Mouse (Mus musculus): ENCODE results near the gene Smco2. TPM values are rescaled to one million over a fixed set of nuclear protein-coding genes. Genes with fewer than 3 reads are reported as not detected.
"Not testable (repeated sequence)": the region's sequence is repeated elsewhere in the genome, so short reads cannot be mapped to it uniquely, and the experiment has no call there.

Gene Smco2
- polyA plus RNA-seq, 1 experiment from 2014 or later = 0.39 TPM

DNA sequence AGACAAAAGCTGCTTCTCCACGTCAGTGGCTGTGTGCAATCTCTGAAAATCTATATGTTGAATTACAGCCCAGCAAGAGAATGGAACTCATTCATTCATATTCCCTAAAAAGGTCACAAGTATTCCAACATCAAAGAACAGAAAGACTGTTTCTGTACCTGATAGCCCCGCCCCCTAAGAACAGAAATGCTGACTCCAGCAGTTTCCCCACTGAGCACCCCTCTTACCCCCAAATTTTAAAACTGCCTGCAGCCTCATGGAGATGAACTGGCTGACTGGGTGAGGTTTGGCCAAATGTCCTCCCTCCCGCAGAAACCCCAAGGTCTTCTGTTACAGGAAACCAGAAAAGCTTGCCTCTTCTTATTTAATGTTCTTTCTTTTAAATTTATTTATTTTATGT, 2.5 kb upstream of the Smco2 start:
- 85% methylated on average over 3 of the region's 3 CpGs for WGBS

DNA sequence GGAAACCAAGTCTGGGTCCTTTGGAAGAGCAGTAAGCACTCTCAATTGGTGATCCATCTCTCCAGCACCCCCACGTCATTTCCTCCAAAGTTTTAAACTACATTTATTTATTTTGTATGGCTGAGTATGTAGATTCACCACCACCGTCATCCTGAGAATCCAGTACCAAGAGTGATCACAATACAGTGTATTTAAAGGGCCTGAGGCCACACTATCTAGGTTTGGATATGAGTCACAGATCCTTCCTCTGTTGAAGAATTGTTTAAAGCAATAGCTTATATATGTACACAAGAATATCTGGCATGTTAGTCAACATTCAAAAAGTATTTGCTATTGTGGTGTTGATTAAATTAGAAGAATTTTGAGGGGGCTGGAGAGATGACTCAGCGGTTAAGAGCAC, 1.6 kb upstream of the Smco2 start:
- Histone ChIP-seq H3K4me1 (ENCODE audit: control insufficient read depth, insufficient read depth, low read length) (peaks cover 24% of the 10 kb centered on the region), H3K36me3 (ENCODE audit: control insufficient read depth, insufficient read depth) (no peaks in the 10 kb centered on the region), H3K4me2 (ENCODE audit: low read depth, low read length) (no peak overlapping the region), H3K9me3 (replicated peaks; ENCODE audit: control insufficient read depth, low read length) (no peaks in the 10 kb centered on the region), H3K27ac (ENCODE audit: low read length) (no peak overlapping the region), H3K27me3 (ENCODE audit: control insufficient read depth, insufficient read depth, low read length) (no peaks in the 10 kb centered on the region), H3K4me3 (ENCODE audit: low read length) (no peak overlapping the region), H3K9ac (ENCODE audit: low read length) (no peak overlapping the region)
- 74% methylated on average over 3 of the region's 3 CpGs for WGBS
- ATAC-seq (replicated peaks; ENCODE audit: extremely low read depth, insufficient read depth, low FRiP score) = no peak

More for the DNA sequence above, 2.5 kb upstream of the Smco2 start:
- no peak overlapping the region for H3K4me2 ChIP-seq (ENCODE audit: low read depth, low read length)
- peaks cover 17% of the 10 kb centered on the region for H3K4me1 ChIP-seq (ENCODE audit: control insufficient read depth, insufficient read depth, low read length)
- no peaks in the 10 kb centered on the region for H3K27me3 ChIP-seq (ENCODE audit: control insufficient read depth, insufficient read depth, low read length)
- no peak overlapping the region for H3K9ac ChIP-seq (ENCODE audit: low read length)
- no peak overlapping the region for H3K4me3 ChIP-seq (ENCODE audit: low read length)
- no peak for ATAC-seq (replicated peaks; ENCODE audit: extremely low read depth, insufficient read depth, low FRiP score)
- H3K27ac ChIP-seq (ENCODE audit: low read length) = no peak overlapping the region
- H3K36me3 ChIP-seq (ENCODE audit: control insufficient read depth, insufficient read depth) = no peaks in the 10 kb centered on the region
- no peaks in the 10 kb centered on the region for H3K9me3 ChIP-seq (replicated peaks; ENCODE audit: control insufficient read depth, low read length)

GRCm38 (mm10) chr6:146851916-146852315, 2.0 kb downstream of the Smco2 start:
- Histone ChIP-seq H3K27ac (ENCODE audit: low read length) (no peak overlapping the region), H3K4me2 (ENCODE audit: low read depth, low read length) (no peak overlapping the region), H3K36me3 (ENCODE audit: control insufficient read depth, insufficient read depth) (no peaks in the 10 kb centered on the region), H3K4me3 (ENCODE audit: low read length) (no peak overlapping the region), H3K9me3 (replicated peaks; ENCODE audit: control insufficient read depth, low read length) (no peaks in the 10 kb centered on the region), H3K27me3 (ENCODE audit: control insufficient read depth, insufficient read depth, low read length) (no peaks in the 10 kb centered on the region), H3K4me1 (ENCODE audit: control insufficient read depth, insufficient read depth, low read length) (peaks cover 6% of the 10 kb centered on the region), H3K9ac (ENCODE audit: low read length) (no peak overlapping the region)
- WGBS = 72% methylated on average over 3 of the region's 3 CpGs
- no peak for ATAC-seq (replicated peaks; ENCODE audit: extremely low read depth, insufficient read depth, low FRiP score)

DNA sequence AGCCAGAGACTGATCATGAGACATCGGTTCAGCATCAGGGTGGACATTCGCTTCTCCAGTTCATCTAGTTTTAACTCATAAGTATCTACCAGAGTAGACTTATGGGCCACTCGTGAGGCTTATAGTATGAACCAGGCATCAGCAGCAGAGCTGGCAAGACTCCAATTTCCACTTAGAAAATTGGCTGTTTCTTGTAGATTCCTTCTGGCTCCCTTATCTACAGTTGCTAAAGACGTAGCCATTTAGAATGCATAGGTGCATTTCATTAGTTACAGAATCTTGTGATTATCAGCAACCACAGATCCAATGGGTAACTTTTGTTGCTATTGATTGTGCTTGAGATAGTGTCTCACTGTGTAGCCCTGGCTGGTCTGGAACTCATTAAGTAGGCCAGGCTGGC, 2.8 kb downstream of the Smco2 start:
- Histone ChIP-seq H3K4me1 (ENCODE audit: control insufficient read depth, insufficient read depth, low read length) (peaks cover 9% of the 10 kb centered on the region), H3K27me3 (ENCODE audit: control insufficient read depth, insufficient read depth, low read length) (no peaks in the 10 kb centered on the region), H3K4me3 (ENCODE audit: low read length) (no peak overlapping the region), H3K9me3 (replicated peaks; ENCODE audit: control insufficient read depth, low read length) (no peaks in the 10 kb centered on the region), H3K36me3 (ENCODE audit: control insufficient read depth, insufficient read depth) (no peaks in the 10 kb centered on the region), H3K27ac (ENCODE audit: low read length) (no peak overlapping the region), H3K4me2 (ENCODE audit: low read depth, low read length) (no peak overlapping the region), H3K9ac (ENCODE audit: low read length) (no peak overlapping the region)
- 49% methylated on average over 4 of the region's 4 CpGs for WGBS
- ATAC-seq (replicated peaks; ENCODE audit: extremely low read depth, insufficient read depth, low FRiP score) = no peak

- Histone ChIP-seq H3K4me3 (ENCODE audit: low read length) (no peak overlapping the region), H3K36me3 (ENCODE audit: control insufficient read depth, insufficient read depth) (no peaks in the 10 kb centered on the region), H3K4me1 (ENCODE audit: control insufficient read depth, insufficient read depth, low read length) (peaks cover 9% of the 10 kb centered on the region), H3K27me3 (ENCODE audit: control insufficient read depth, insufficient read depth, low read length) (no peaks in the 10 kb centered on the region), H3K4me2 (ENCODE audit: low read depth, low read length) (no peak overlapping the region), H3K9ac (ENCODE audit: low read length) (no peak overlapping the region), H3K9me3 (replicated peaks; ENCODE audit: control insufficient read depth, low read length) (no peaks in the 10 kb centered on the region), H3K27ac (ENCODE audit: low read length) (no peak overlapping the region)
- 92% methylated on average over 9 of the region's 9 CpGs for WGBS
- no peak for ATAC-seq (replicated peaks; ENCODE audit: extremely low read depth, insufficient read depth, low FRiP score)
Measured at GRCm38 (mm10) chr6:146855185-146855584, 5.3 kb downstream of the Smco2 start.

- Histone ChIP-seq H3K4me3 (ENCODE audit: low read length) (no peak overlapping the region), H3K36me3 (ENCODE audit: control insufficient read depth, insufficient read depth) (no peaks in the 10 kb centered on the region), H3K4me1 (ENCODE audit: control insufficient read depth, insufficient read depth, low read length) (peaks cover 9% of the 10 kb centered on the region), H3K27me3 (ENCODE audit: control insufficient read depth, insufficient read depth, low read length) (no peaks in the 10 kb centered on the region), H3K9ac (ENCODE audit: low read length) (peak overlapping the region; percentile 15; the same call in 1 of the 2 replicates), H3K4me2 (ENCODE audit: low read depth, low read length) (no peak overlapping the region), H3K27ac (ENCODE audit: low read length) (peak overlapping the region; percentile 61; the same call in 1 of the 2 replicates), H3K9me3 (replicated peaks; ENCODE audit: control insufficient read depth, low read length) (no peaks in the 10 kb centered on the region)
- no peak for ATAC-seq (replicated peaks; ENCODE audit: extremely low read depth, insufficient read depth, low FRiP score)
- 63% methylated on average over 2 of the region's 2 CpGs for WGBS
Measured at GRCm38 (mm10) chr6:146857386-146857785, 7.5 kb downstream of the Smco2 start.

- no peaks in the 10 kb centered on the region for H3K4me1 ChIP-seq (ENCODE audit: control insufficient read depth, insufficient read depth, low read length)
- 83% methylated on average over 2 of the region's 2 CpGs for WGBS
- H3K4me2 ChIP-seq (ENCODE audit: low read depth, low read length) = no peak overlapping the region
- H3K4me3 ChIP-seq (ENCODE audit: low read length) = no peak overlapping the region
- no peaks in the 10 kb centered on the region for H3K27me3 ChIP-seq (ENCODE audit: control insufficient read depth, insufficient read depth, low read length)
- no peak for ATAC-seq (replicated peaks; ENCODE audit: extremely low read depth, insufficient read depth, low FRiP score)
- H3K9me3 ChIP-seq (replicated peaks; ENCODE audit: control insufficient read depth, low read length) = no peaks in the 10 kb centered on the region
- no peak overlapping the region for H3K9ac ChIP-seq (ENCODE audit: low read length)
- H3K27ac ChIP-seq (ENCODE audit: low read length) = no peak overlapping the region
- no peaks in the 10 kb centered on the region for H3K36me3 ChIP-seq (ENCODE audit: control insufficient read depth, insufficient read depth)
Measured at GRCm38 (mm10) chr6:146863154-146863553, 13.2 kb downstream of the Smco2 start.

GRCm38 (mm10) chr6:146864370-146864769, 14.5 kb downstream of the Smco2 start:
- not testable (repeated sequence) for H3K27ac ChIP-seq (ENCODE audit: low read length); H3K9me3 ChIP-seq (replicated peaks; ENCODE audit: control insufficient read depth, low read length); H3K27me3 ChIP-seq (ENCODE audit: control insufficient read depth, insufficient read depth, low read length); ATAC-seq (replicated peaks; ENCODE audit: extremely low read depth, insufficient read depth, low FRiP score); H3K4me1 ChIP-seq (ENCODE audit: control insufficient read depth, insufficient read depth, low read length); H3K4me2 ChIP-seq (ENCODE audit: low read depth, low read length); H3K4me3 ChIP-seq (ENCODE audit: low read length); H3K9ac ChIP-seq (ENCODE audit: low read length); H3K36me3 ChIP-seq (ENCODE audit: control insufficient read depth, insufficient read depth)
- 90% methylated on average over 5 of the region's 5 CpGs for WGBS

DNA sequence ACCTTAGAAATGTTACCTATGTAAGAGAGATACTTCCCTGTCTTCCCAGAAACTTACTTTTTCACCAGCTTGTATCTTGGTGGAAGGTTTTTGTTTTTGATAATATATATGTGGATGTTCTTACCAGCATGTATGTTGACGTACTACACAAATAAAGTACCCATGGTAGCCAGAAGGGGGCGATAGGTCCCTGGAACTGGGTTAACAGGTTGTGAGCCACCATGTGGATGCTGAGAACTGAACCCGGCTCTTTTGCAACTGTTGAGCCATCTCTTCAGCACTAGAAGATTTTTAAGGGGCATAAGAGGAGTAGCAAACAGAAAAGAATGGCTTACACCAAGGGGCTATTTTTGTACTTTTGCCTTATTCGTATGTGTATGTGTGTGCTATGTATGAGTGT, 15.8 kb downstream of the Smco2 start:
- Histone ChIP-seq H3K9ac (ENCODE audit: low read length) (no peak overlapping the region), H3K27ac (ENCODE audit: low read length) (no peak overlapping the region), H3K27me3 (ENCODE audit: control insufficient read depth, insufficient read depth, low read length) (no peaks in the 10 kb centered on the region), H3K36me3 (ENCODE audit: control insufficient read depth, insufficient read depth) (no peaks in the 10 kb centered on the region), H3K9me3 (replicated peaks; ENCODE audit: control insufficient read depth, low read length) (no peaks in the 10 kb centered on the region), H3K4me3 (ENCODE audit: low read length) (no peak overlapping the region), H3K4me1 (ENCODE audit: control insufficient read depth, insufficient read depth, low read length) (no peaks in the 10 kb centered on the region), H3K4me2 (ENCODE audit: low read depth, low read length) (no peak overlapping the region)
- no peak for ATAC-seq (replicated peaks; ENCODE audit: extremely low read depth, insufficient read depth, low FRiP score)
- 83% methylated on average over 4 of the region's 4 CpGs for WGBS

- Histone ChIP-seq H3K9me3 (replicated peaks; ENCODE audit: control insufficient read depth, low read length) (peaks cover 3% of the 10 kb centered on the region), H3K4me1 (ENCODE audit: control insufficient read depth, insufficient read depth, low read length) (no peaks in the 10 kb centered on the region), H3K4me3 (ENCODE audit: low read length) (no peak overlapping the region), H3K9ac (ENCODE audit: low read length) (no peak overlapping the region), H3K27ac (ENCODE audit: low read length) (no peak overlapping the region), H3K36me3 (ENCODE audit: control insufficient read depth, insufficient read depth) (no peaks in the 10 kb centered on the region), H3K27me3 (ENCODE audit: control insufficient read depth, insufficient read depth, low read length) (no peaks in the 10 kb centered on the region), H3K4me2 (ENCODE audit: low read depth, low read length) (no peak overlapping the region)
- ATAC-seq (replicated peaks; ENCODE audit: extremely low read depth, insufficient read depth, low FRiP score) = no peak
- WGBS = 87% methylated on average over 4 of the region's 4 CpGs
Measured at GRCm38 (mm10) chr6:146871975-146872374, 22.1 kb downstream of the Smco2 start.

All from heart, embryonic 16.5 days (tissue).